Mouse (Mus musculus): ENCODE results near the gene Myh2. TPM values are rescaled to one million over a fixed set of nuclear protein-coding genes. Genes with fewer than 3 reads are reported as not detected.

Gene Myh2
- total RNA-seq, 1 experiment from 2014 or later = not detected

DNA sequence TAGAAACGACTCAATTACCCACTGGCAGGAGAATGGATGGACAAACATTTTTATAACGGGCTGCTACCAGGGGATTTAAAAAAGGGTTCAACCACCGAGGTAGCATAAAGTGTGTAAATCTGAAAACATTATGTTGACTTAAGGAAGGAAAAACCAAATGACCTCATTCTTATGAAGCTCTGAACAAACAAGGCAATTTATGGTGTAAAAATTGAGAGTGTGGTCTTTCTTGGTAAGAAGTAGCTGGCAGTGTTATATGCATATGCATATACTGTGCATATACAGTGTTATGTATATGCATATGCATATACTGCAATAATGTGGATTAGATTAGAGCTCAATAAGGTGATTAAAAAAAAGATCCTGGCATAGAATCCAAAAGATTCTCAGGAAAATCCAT is 19.7 kb upstream of the Myh2 start:
- no peak for ATAC-seq (ENCODE audit: extremely low read depth, insufficient number of reproducible peaks, low FRiP score, poor library complexity, severe bottlenecking)

DNA sequence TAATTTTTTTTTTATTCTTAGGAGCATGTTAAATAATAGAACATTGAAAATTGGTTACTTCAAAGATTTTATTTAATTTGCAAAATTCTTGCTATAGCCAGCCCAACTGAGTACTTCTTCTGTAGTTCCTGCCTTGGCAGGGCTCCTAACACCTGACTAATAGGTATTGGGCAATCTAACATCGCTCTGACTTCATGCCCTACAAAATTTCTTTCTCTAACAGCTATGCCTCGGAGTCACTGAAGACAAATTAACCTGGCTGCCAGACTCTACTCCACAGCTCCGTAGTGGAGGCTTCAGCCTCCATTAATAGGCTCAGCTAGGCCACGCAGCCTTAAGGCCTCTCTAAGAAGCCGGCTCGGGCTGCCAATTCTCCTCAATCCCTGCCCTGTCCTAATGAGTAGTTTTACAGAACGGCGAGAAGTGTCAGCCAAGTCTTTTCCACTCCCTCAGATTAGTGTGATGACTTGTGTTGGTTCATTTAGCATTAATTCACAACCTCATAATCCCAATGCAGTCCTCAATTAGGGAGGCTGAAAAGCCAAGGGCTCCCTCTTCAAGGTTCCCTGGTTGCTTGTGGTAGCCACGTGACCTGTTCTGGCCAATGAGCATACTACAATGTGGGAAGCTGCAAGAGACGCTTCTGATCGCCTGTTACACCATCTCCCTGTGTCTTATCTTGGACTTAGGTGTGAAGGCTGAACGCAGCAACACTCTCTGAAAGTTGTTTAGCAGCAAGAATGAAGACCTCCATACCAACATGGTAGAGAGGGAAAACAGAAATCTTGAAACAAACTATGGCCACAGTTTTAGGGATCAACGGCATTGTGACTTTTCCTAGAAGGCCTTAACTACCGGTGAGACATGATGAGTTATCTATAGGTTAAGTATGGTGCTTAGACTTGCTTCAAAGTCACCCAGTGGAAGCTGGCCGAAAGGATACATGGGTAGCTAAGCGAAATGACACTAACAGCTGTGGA is 18.9 kb upstream of the Myh2 start:
- ATAC-seq (ENCODE audit: extremely low read depth, insufficient number of reproducible peaks, low FRiP score, poor library complexity, severe bottlenecking) = no peak

DNA sequence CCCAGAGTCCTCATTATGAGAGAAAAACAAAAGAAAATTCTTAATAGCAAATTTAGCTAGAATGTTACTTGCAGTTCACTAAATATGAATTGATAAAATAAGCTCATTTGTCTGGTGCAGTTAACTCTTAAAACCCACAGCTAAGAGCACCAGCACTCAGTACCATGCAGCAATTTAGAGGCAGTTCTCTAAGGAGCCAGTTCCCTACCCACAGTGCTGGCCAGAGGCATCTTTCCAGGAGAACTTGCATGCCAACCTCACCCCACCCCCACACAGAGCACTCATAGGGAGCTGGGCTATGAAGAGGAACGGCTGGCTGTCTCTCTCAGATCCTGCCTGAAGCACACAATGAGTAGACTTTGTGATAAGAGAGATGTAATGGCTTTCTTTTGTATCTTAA is 17.7 kb upstream of the Myh2 start:
- ATAC-seq (ENCODE audit: extremely low read depth, insufficient number of reproducible peaks, low FRiP score, poor library complexity, severe bottlenecking) = no peak

DNA sequence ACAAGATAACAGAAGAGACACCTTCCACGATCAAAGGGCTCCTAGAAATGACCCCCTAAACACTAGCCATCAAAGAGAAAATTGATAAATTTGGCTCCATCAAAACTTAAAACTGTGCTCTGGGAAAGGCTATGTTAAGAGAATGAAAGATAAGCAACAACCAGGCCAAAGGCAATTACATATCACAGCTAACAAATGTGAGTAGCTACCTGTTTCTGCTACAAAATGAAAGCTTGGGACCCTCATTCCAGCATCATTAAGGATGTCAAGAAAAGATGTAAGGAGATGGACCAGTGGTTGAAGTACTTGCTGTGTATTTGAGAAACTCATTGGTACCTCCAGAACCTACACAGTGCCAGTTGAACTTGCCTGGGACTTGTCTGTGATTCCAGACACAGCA is 17.0 kb upstream of the Myh2 start:
- no peak for ATAC-seq (ENCODE audit: extremely low read depth, insufficient number of reproducible peaks, low FRiP score, poor library complexity, severe bottlenecking)

DNA sequence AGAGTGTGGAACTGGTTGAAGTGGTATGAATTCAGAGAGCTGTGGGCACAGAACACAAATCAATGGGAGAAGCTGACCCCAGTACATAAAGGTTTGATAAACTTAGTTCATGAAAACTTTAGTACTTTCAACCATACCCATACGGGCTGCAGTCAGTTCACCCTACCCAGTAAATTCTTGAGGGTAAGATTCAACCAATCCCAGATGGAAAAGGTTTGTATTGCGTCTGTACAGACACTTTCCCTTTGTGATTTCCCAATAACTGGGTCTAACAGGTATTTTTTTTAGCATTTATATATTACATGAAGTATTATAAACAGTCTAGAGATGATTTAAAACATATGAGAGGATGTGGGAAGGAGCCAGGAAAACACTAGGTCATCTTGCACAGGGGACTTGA is 15.2 kb upstream of the Myh2 start:
- no peak for ATAC-seq (ENCODE audit: extremely low read depth, insufficient number of reproducible peaks, low FRiP score, poor library complexity, severe bottlenecking)

DNA sequence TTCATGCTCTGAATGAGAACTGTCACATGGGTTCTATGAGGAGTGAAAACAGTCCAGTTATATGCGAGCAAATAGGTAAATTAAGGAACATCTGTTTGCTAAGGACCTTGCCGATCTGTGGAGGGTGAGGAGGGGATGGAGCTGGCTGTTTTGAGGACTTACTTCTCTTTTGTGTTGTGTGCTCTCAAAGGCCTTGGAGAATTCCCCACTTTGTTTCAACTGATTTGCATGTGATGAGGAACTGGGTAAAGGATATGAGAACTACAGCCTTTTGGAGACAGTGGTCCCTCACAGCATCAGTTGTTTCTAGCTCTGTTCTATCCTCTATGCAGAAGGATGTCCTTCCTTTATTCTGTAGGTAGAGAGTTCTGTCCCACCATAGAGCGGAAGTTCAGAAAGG is 10.7 kb upstream of the Myh2 start:
- 0 out of 2 replicates have a peak, but pooled peaks have one; percentile 23 for ATAC-seq (ENCODE audit: extremely low read depth, insufficient number of reproducible peaks, low FRiP score, poor library complexity, severe bottlenecking)

DNA sequence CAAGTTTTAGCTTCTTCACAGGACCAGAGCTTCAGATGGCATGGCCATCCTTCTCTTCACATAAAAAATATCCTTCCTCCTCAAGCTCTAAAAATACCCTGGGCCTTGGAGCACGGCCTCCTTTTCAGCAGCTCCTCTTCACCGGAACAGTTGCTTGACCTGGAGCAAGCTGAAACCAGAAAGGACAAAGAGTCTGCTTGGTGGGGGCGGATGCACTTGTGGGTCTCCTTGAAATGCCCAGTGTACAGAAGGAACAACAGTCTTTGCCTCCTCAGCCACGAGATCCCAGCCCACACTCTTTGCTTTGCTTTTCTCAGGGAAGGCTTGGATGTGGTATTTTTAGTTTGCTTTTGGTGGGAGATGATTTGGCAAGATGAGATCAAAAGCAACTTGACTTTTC is 7.1 kb upstream of the Myh2 start:
- no peak for ATAC-seq (ENCODE audit: extremely low read depth, insufficient number of reproducible peaks, low FRiP score, poor library complexity, severe bottlenecking)

DNA sequence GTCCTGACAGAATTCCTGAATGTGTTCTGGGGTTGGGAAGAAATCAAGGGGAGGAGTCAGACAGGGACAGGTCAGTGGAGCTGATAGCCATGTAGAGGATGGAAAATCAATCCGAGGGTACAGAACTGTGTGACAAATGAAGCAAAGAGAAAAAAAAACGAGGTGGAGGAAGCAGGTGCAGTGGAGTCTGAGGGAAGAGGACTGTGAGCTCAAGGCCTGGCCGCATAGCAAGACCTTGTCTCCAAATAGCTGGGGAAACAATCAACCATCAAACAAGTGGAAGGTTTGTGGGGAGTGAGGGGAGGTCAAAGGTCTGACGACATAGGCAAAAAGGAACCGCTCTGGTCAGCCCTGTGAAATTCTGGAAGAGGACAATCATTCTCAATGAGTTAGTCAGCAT is 6.0 kb upstream of the Myh2 start:
- no peak for ATAC-seq (ENCODE audit: extremely low read depth, insufficient number of reproducible peaks, low FRiP score, poor library complexity, severe bottlenecking)

DNA sequence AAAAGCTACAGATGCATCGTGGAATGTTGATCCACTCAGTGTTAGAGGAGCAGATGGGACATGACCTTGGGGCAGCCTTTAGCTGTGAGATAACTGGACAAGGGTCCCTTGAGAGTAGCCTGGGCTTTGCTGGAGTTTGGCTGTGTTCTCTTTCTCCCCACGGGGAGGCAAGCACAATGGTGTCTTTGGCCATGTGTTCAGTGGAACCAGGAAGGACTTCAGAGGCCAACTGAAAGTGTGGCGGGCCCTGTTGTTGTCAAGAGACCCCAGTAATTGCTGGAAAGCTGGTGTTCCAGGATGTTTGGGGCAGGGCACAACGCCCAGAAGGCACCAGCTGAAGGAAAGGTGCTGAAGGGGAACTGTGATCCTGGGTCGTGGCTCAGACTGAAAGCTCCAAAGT is 1.5 kb upstream of the Myh2 start:
- ATAC-seq (ENCODE audit: extremely low read depth, insufficient number of reproducible peaks, low FRiP score, poor library complexity, severe bottlenecking) = no peak

DNA sequence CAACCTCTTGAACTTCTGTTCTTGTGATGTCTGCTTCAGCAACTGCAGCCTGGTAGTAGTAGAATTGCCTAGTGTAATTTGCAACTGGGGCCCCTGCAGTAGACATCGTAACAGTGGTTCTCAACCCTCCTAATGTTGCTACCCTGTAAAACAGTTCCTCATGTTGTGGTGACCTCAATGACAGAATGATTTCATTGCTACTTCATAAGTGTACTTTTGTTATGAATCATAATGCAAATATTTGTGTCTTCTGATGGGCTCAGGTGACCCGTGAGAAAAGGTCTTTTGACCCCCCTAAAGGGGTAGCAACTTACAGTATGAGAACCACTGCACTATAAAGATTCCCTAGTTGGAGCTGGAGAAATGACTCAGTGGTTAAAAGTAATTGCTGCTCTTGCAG is 1.6 kb downstream of the Myh2 start:
- ATAC-seq (ENCODE audit: extremely low read depth, insufficient number of reproducible peaks, low FRiP score, poor library complexity, severe bottlenecking) = no peak

DNA sequence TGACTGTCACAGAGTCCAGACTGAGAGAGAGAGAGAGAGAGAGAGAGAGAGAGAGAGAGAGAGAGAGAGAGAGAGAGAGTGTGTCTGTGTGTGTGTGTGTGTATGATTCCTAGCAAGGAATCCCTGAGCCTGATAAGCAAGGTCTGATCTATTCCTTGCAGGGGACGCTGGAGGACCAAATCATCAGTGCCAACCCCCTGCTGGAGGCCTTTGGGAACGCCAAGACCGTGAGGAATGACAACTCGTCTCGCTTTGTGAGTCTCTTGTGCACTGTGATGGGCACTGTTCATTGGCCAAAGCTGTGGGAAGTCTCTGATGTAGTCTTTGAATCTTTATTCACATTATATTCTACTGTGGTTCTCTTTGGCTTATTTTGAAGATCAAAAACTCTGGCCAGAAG is 5.5 kb downstream of the Myh2 start:
- no peak for ATAC-seq (ENCODE audit: extremely low read depth, insufficient number of reproducible peaks, low FRiP score, poor library complexity, severe bottlenecking)

DNA sequence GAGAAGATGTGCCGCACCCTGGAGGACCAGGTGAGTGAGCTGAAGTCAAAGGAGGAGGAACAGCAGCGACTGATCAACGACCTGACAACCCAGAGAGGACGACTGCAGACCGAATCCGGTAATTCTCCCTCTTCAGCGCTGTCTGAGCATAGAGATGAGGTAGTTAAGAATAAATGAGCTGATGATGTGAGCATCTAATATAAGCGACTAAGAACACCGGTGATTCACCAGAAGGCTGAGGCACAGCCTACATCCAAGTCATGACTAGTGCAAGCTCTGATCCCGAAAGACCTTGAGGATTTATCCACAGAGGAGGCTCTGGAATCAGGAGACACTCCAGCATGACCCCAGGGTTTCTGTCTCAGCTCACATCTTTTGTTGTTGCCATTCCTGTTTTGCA is 19.5 kb downstream of the Myh2 start:
- no peak for ATAC-seq (ENCODE audit: extremely low read depth, insufficient number of reproducible peaks, low FRiP score, poor library complexity, severe bottlenecking)

DNA sequence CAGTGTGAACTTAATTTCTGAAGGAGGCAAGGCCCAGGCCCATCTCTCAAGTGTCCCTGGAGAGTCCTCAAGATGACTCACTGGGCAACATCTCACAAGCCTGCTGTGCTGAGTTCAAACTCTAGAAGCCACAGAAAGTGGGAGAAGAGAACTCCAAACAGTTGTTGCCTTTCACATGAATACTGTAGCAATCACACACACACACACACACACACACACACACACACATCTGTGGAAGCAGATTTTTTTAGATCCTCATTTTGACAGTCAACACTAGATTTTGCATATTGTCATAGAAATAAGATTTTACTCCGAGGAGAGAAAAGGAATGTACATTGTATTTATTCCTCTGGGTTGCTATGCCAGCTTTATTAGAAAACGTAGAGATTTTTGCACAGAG is 20.0 kb downstream of the Myh2 start:
- no peak for ATAC-seq (ENCODE audit: extremely low read depth, insufficient number of reproducible peaks, low FRiP score, poor library complexity, severe bottlenecking)

DNA sequence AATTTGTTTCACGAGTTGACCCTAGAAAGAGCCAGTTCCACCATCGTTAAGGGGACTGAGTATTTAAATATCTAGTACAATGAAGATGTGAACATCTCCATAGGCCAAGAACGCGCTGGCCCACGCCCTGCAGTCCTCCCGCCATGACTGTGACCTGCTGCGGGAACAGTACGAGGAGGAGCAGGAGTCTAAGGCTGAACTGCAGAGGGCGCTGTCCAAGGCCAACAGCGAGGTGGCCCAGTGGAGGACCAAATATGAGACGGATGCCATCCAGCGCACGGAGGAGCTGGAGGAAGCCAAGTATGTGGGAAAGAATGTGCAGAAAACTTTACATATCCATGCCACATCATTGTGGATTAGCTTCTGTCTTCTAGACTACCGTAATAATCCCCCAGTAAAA is 20.7 kb downstream of the Myh2 start:
- ATAC-seq (ENCODE audit: extremely low read depth, insufficient number of reproducible peaks, low FRiP score, poor library complexity, severe bottlenecking) = no peak

DNA sequence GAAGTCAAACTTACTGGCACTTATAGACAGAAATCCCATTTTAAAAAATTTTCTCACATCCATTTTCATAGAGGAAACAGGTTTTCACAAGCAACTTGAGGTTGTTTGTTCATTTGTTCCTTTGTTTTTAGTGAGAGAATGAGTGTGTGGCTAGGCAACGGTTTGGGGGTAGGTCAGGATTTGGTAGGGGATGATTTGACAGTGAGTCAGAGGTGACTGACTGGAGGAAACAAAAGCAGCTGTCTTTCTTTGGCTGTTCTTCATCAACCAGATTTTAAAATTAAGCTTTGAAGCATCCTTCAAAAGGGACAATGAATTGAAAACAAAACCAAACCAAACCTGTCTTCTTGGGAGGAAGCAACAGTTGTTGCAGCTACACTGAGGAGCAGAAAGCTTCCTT is 28.5 kb downstream of the Myh2 start:
- no peak for ATAC-seq (ENCODE audit: extremely low read depth, insufficient number of reproducible peaks, low FRiP score, poor library complexity, severe bottlenecking)

DNA sequence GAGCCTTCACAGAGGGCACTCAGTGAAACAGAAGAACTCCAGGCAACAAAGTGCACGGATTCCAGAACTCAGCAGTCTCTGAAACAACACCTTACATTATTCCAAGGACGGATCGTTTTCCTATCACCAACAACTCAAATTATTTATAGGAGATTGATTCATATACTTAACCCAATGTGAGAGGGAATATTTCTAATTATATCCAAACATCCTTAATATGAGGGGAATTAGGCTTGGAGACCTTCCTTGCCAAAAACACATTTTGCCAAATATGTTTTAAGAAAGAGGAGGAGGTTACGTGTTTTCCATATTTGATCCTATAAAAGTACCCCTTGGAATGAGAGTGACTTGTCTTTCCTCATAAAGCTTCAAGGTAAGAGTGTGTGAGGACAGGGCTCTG is 28.9 kb downstream of the Myh2 start, which contains the start of gene Myh1:
TSS of gene Myh1 (plus strand) at position 301 of the 400 bp plus-strand sequence.
- ATAC-seq (ENCODE audit: extremely low read depth, insufficient number of reproducible peaks, low FRiP score, poor library complexity, severe bottlenecking) = no peak

DNA sequence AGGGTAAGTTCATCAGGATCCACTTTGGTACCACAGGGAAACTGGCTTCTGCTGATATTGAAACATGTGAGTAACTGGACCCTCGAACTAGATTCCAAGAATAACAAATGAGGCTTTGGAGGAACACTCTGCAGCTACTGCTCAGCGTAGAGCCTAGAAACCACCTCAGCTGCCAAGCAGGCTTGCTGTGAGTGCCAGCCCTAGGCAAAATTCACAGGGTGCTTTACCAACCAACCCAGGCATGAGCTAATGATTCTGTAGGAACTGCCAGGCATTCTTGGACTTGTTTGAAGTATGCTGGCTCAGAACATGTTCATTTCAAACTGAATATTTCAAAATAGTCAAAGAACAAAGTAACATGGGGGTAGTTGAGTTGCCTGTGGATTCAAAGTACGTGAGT is 33.9 kb downstream of the Myh2 start:
- no peak for ATAC-seq (ENCODE audit: extremely low read depth, insufficient number of reproducible peaks, low FRiP score, poor library complexity, severe bottlenecking)

DNA sequence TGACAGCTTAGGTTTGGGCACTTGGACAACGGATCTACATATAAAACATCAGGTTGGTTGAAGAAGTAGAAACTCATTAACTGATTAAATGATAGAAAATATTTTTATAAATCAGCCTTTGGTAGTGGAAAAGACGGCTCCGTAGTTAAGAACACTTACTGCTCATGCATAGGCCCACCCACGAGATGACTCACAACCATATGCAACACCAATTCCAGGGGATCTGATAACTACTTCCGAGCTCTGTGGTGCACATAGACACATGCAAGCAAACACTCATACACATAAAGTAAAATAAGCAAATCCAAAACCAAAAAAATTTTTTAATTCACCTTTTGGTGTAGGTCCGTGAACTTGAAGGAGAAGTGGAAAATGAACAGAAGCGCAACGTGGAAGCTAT is 51.0 kb downstream of the Myh2 start:
- ATAC-seq (ENCODE audit: extremely low read depth, insufficient number of reproducible peaks, low FRiP score, poor library complexity, severe bottlenecking) = no peak

DNA sequence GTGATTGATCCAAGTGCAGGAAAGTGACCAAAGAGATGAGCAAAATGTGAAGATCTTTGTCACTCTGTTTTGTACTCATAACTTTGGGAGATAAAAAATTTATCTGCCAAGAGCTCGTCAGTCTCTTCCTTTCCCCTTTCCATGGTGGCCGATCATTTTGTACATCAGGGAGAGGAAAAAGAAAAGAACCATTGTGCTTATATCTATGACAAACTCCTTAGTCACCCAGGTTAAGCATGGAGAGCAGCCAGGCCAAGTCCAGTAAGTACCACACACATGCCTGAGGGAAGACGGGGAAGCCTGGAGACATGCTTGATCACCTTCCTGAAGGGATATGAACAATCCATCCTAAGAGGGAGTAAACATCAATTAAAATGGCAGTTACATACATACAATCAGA is 53.6 kb downstream of the Myh2 start:
- ATAC-seq (ENCODE audit: extremely low read depth, insufficient number of reproducible peaks, low FRiP score, poor library complexity, severe bottlenecking) = no peak

DNA sequence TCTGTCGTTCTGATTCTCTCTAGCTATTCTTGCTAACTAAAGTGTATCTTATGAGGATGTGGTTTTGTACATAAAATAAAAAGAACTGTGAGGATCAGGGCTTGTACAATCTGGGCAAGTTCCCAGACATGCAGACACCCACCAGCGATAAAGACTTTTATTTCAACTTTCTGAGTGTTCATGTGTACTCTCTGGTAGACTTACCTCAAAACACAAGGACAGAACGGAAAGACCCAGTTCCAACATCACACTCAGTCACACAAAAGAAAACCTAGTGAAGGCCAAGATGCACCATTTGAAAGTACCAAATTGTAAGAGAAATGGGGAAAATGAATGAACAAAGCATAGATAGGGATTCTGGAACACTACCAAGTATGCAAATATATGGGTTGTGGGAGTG is 57.9 kb downstream of the Myh2 start:
- ATAC-seq (ENCODE audit: extremely low read depth, insufficient number of reproducible peaks, low FRiP score, poor library complexity, severe bottlenecking) = no peak

DNA sequence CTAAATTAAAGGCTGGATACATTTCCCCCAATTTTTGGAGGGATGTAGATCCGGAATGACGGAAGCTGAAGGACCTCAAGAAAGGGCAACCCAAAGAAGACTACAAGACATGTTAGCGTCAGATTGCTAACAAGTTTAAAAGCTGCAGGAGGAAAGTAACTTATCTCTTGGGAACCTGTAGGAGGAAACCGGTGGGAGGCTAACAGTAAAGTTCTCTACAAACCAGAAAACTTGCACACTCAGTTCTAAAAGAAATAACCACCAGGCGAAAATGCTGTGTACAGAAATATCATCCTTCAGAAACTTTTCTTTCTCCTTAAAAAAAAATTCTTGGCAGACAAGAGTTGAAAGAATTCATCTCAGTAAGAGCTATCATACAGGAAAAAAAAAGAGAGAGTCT is 58.3 kb downstream of the Myh2 start:
- no peak for ATAC-seq (ENCODE audit: extremely low read depth, insufficient number of reproducible peaks, low FRiP score, poor library complexity, severe bottlenecking)
